Mouse (Mus musculus) midbrain, embryonic 11.5 days (tissue): Measurements from ENCODE around the gene Cox7b2. TPM values are rescaled to one million over a fixed set of nuclear protein-coding genes. Genes with fewer than 3 reads are reported as not detected.

Source experiments
- ATAC-seq: fragments of 200-750 bp; cut with Nextera tagmentation; 2 replicates; pipeline ENCODE4 v1.8.0; 2017; ENCODE audit warnings: moderate TSS enrichment, moderate library complexity; ENCODE audit not compliant: low FRiP score
- DNase-seq: peaks from one replicate; pipeline ENCODE4 v3.0.0; 2015; ENCODE audit warnings: low spot score; ENCODE audit errors: missing footprints
- H3K27ac ChIP-seq: fragments of 300-500 bp; sonication (generic); 2 replicates; pipeline ENCODE4 v1.5.1; 2014; ENCODE audit warnings: low read depth, low read length
- H3K27me3 ChIP-seq: fragments of 300-500 bp; sonication (generic); 2 replicates; pipeline ENCODE4 v1.6.1; 2014; ENCODE audit warnings: mild to moderate bottlenecking, low read length, moderate library complexity, mixed read lengths; ENCODE audit not compliant: control insufficient read depth, insufficient read depth
- H3K36me3 ChIP-seq: fragments of 300-500 bp; sonication (generic); 2 replicates; pipeline ENCODE4 v1.6.1; 2014; ENCODE audit warnings: mild to moderate bottlenecking, low read length, moderate library complexity, mixed read lengths; ENCODE audit not compliant: control insufficient read depth, insufficient read depth
- H3K4me1 ChIP-seq: fragments of 300-500 bp; sonication (generic); 2 replicates; pipeline ENCODE4 v1.6.1; 2014; ENCODE audit warnings: low read length; ENCODE audit not compliant: control insufficient read depth, insufficient read depth
- H3K4me2 ChIP-seq: fragments of 300-500 bp; sonication (generic); 2 replicates; pipeline ENCODE4 v1.6.1; 2014; ENCODE audit warnings: mild to moderate bottlenecking, moderate library complexity
- H3K4me3 ChIP-seq: fragments of 300-500 bp; sonication (generic); 2 replicates; pipeline ENCODE4 v1.5.1; 2014; ENCODE audit warnings: low read depth, low read length
- H3K9ac ChIP-seq: fragments of 300-500 bp; sonication (generic); 2 replicates; pipeline ENCODE4 v1.6.1; 2014; ENCODE audit warnings: low read length
- H3K9me3 ChIP-seq: fragments of 300-500 bp; sonication (generic); 2 replicates; pipeline ENCODE4 v1.6.1; 2016; ENCODE audit warnings: low read length; ENCODE audit not compliant: control insufficient read depth
- WGBS: fragments of 180-500 bp; shearing (Covaris S2); extraction: QIAGEN DNeasy Blood & Tissue Kit; methylation state at CpG from one replicate; pipeline ENCODE4 v1.1.7; 2014; 5-methylcytosine and 5-hydroxymethylcytosine counted together
- polyA plus RNA-seq: library from polyadenylated mRNA; unstranded; fragments of >200 nt; fragmentation: Nextera tagmentation; extraction: Ambion mirVana; gene quantifications from 2 replicates; pipeline ENCODE4 v1.2.1, GENCODE M21; 2014

The Cox7b2 gene
- polyA plus RNA-seq, 1 experiment from 2014 or later = 0.27 TPM

DNA sequence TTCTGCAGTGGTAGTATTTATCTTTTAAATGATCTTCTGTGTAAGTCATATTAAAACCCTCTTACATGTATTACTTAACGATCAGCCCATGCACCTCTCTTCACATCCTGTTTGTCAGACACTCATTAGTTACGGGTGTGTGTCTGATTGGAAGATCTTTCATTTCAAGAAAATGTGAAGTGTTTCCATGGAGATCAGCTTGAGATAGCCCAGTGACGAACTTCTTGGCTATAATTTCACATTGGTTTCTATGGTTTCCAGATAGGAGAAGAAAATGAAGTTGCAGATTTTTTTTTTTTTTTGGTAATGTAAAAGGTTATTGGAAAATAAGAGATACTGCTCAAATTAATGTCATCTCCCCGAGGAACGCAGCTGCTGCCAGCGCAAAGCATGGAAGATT is 107.8 kb downstream of the Cox7b2 start:
- WGBS = 85% methylated on average over 6 of the region's 6 CpGs
- Histone ChIP-seq H3K27ac (no peak overlapping the region), H3K4me3 (no peak overlapping the region), H3K4me2 (no peak overlapping the region), H3K27me3 (no peaks in the 10 kb centered on the region), H3K9me3 (no peaks in the 10 kb centered on the region), H3K9ac (no peak overlapping the region), H3K36me3 (no peaks in the 10 kb centered on the region), H3K4me1 (no peaks in the 10 kb centered on the region)
- ATAC-seq = no peak
- DNase-seq = no peak

Other genes with a start within 250 kb of the Cox7b2 start
- gene Gabrb1, start 109.9 kb upstream of the Cox7b2 start, polyA plus RNA-seq = 0.88 and 0.90 TPM in 2 replicates
- 1.6 and 2.7 TPM in 2 replicates for gene Gabra4, start 110.1 kb upstream of the Cox7b2 start, polyA plus RNA-seq